Mouse (Mus musculus) c-Kit-positive CD71-negative TER-119-negative erythroid progenitor cells, embryonic 14.5 days (primary cell): Measurements from ENCODE around the gene Gm20075.
"Not testable (repeated sequence)": the region's sequence is repeated elsewhere in the genome, so short reads cannot be mapped to it uniquely, and the experiment has no call there.

Experiments
- DNase-seq: peaks from one replicate; pipeline ENCODE4 v3.0.0-alpha.2; 2013; ENCODE audit warnings: low read depth

Gene Gm20075

DNA sequence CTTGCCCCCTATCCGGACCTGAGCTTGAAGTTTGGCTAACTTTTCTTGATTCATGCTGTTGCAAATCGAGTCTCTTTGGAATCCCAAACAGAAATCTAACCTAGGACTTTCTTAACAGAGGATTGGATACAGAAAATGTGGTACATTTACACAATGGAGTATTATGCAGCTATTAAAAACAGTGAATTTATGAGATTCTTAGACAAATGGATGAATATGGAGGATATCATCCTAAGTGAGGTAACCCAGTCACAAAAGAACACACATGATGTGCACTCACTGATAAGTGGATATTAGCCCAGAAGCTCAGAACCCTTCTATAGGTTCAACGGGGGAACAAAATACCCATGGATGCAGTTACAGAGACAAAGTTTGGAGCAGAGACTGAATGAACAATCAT lies at the start of gene Gm20075:
Gene Gm20075, minus strand, starts transcription at position 101 of the 400 bp plus-strand sequence.
- not testable (repeated sequence) for DNase-seq

GRCm38 (mm10) chr13:96129081-96129480 lies 47.9 kb upstream of the Gm20075 start:
- no peak for DNase-seq

DNA sequence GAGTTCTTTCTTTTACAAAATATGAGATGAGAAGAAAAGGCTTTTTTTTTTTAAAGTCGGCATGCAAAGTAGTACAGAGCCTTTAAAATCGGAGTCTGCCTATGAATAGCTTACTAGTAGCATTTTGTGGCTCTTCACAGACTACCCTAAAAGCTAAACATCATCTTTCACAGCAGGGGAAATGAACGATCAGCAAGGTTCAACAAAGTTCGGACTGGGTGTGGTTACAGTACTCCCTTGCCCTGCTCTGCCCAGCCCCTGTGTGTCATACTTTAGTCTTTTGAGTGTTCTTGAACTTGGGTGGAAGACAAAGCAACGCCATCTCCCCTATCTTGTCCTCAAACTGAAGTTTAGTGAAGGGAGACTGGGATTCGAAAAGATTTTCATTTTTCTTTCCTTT lies 45.5 kb upstream of the Gm20075 start:
- no peak for DNase-seq

- DNase-seq, result no peak
Measured at GRCm38 (mm10) chr13:96125011-96125410, 43.8 kb upstream of the Gm20075 start.

- DNase-seq, result no peak
Measured at GRCm38 (mm10) chr13:96112711-96113110, 31.5 kb upstream of the Gm20075 start.

GRCm38 (mm10) chr13:96110767-96111166 lies 29.6 kb upstream of the Gm20075 start:
- no peak for DNase-seq

- peak; percentile 16 for DNase-seq
Measured at GRCm38 (mm10) chr13:96106367-96106766, 25.2 kb upstream of the Gm20075 start.

- no peak for DNase-seq
Measured at GRCm38 (mm10) chr13:96090929-96091328, 9.8 kb upstream of the Gm20075 start.

DNA sequence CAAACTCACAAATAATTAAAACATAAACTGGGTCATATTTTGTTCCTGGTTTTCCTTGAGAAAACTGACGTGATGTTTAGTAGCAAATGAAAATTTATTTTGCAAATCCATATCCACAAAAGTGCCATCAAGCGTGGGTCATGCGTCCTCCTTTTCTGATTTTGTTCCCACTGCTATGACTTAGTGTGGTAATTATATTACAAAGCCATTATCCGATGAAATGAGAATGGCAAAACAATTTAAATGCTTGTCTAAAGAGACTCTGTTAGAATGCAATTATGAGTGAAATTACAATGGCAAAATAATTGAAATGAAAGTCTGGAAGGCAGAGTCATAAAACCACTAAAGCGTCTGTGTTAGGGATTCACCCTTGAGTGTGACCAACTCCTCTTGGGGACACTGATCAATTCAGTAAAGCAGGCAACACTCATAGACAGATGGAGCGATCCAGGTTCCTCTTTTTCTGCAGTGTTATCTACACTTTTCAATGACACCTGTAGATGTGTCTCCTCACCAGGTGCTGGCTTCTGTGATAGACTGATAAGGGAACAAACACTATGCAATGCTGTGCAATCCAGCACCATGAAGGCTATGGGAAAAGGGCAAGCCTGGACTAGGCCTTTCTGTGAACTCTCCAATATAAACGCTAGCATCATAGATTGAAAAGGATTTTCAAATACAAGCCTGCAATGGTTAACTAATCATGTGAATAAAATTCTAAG lies 4.6 kb upstream of the Gm20075 start:
- DNase-seq, result no peak

DNA sequence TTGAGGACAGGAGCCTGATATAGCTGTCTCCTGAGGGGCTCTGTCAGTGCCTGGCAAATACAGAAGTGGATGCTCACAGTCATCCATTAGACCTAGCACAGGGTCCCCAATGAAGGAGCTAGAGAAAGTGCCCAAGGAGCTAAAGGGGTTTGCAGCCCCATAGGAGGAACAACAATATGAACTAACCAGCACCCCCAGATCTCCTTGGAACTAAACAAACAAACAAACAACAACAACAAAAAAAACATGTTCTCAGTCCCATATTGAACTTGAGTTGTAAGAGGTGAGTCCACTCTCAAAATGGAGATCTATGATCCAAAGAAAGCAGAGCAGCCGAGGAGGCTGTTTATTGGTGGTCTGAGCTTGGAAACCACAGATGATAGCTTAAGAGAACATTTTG lies 578 bp upstream of the Gm20075 start, which contains the start of gene Gm17190:
Gene Gm17190, plus strand, starts transcription at position 301 of the 400 bp plus-strand sequence.
- DNase-seq, result not testable (repeated sequence)

DNA sequence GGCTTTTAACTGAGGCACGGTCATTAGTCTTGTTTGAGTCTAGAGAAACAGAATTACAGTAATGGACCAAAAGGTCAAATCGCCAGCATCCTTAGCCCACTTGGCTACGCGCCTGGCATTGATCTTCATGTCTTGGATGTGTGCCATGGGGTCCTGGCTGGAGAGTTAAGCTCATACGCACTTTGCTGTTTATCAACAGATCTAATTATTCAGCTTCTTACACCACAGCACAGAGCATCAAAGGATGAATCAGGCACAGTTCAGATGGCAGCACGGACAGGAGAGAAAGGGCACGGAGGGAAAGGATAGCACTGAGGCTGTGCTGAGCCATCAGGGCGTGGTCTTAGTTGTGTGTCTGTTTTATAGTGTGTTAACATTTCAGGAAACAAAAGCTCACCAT lies 7.6 kb downstream of the Gm20075 start:
- no peak for DNase-seq

DNA sequence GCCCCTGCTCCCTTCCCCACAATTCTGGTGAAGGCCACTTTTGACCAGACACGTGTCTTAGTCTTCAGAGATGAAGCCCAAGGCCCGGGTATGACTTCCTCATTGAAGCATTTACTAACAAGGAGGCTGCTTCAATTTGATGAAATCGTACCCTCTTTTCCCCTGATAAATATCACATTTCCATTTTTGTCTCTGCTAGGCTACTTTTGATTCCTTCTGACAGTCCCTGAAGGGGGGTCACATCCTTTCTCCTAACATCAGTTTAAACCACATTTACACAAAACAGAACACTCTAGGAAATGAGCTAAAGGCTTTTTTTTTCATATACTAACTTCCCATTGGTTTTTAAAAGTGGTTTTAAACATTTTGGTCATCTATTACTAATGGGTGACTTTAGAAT lies 28.4 kb downstream of the Gm20075 start:
- DNase-seq, result no peak

DNA sequence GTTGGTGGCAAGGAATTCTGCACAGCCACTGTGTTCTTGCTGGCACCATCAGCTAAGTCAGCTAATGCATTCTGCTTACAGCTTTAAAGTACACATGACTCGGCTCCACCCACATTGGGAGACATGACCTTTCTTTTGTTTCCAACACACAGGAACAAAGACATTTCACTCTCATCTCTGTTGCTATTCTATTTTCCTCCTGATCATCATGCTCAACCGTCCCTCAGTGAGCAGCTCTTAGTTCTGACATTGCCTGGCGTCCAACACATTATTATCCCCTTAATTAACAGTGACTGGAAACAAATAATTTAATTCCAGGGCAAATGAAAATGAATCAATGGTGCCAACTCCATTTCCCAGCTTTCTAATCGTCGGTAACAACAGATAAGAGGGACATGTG lies 35.8 kb downstream of the Gm20075 start:
- DNase-seq, result no peak

GRCm38 (mm10) chr13:96040275-96041042 lies 40.7 kb downstream of the Gm20075 start:
- no peak for DNase-seq

GRCm38 (mm10) chr13:96039536-96039935 lies 41.6 kb downstream of the Gm20075 start:
- no peak for DNase-seq

GRCm38 (mm10) chr13:96030368-96031223 lies 50.6 kb downstream of the Gm20075 start:
- DNase-seq, result peak; percentile 38
